Mouse (Mus musculus): ENCODE measurements around the gene Adprhl1.

DNA sequence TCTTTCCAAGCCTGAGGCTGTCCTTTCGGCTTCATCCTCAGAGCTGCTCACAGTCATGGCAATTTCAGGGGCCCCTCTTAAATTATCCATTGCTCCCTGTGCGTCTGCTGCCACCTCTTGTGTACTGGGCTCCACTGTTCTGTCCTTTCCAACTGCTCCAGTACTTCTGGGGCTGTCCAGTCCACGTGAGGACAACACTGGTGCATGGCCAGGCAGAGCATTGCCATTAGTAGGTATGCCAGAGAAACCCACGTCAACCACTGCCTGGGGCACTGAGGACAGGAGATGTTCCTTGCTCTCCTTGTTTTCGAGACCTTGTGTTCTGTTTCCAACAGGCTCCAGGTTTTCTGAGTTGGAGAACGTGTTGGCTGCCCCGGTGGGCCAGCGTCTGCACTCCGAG lies 29.5 kb downstream of the Adprhl1 start:
- TF ChIP-seq CTCF (IDR thresholded peaks at IDR 0.05; ENCODE audit: borderline replicate concordance, extremely low read depth, insufficient read depth, insufficient read length) (no peak), POLR2A (IDR thresholded peaks at IDR 0.05; ENCODE audit: borderline replicate concordance, extremely low read depth, insufficient read depth, insufficient read length, poor library complexity, severe bottlenecking) (no peak)
